Mouse (Mus musculus) B cell, adult (primary cell): ENCODE measurements around the gene Mettl6. TPM values are rescaled to one million over a fixed set of nuclear protein-coding genes. Genes with fewer than 3 reads are reported as not detected.

Experiments used
- total RNA-seq: library from RNA; stranded (reverse); gene quantifications from 4 replicates; pipeline ENCODE4 v1.2.4, GENCODE M21; 2023; ENCODE audit not compliant: inconsistent age

Mettl6 gene
- 35.6 to 43.9 TPM (median 40.2 TPM) in 4 replicates for total RNA-seq

DNA sequence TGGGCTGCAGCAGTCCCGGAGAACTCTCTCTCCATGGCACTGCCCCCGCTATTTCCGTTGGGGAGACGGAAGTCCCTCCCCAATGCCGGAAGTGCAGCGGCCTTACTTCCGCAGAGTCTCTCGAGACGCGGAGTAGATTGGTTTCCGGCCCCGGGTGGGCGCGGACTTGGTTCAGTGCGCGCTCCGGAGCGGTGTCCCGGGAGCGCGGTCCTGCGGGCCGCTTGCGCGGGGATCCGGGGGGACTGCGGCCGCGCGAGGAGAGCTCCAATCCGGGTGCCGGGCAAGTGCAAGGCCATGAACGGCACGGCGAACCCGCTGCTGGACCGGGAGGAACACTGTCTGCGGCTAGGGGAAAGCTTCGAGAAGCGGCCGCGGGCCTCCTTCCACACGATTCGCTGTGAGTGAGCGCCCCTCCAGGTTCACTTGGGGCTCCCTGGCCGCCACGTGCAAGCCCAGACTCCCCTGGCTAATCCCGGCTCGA, at the start of gene Mettl6:
TSS of gene Mettl6 (minus strand) at position 66 of the 481 bp plus-strand sequence.

DNA sequence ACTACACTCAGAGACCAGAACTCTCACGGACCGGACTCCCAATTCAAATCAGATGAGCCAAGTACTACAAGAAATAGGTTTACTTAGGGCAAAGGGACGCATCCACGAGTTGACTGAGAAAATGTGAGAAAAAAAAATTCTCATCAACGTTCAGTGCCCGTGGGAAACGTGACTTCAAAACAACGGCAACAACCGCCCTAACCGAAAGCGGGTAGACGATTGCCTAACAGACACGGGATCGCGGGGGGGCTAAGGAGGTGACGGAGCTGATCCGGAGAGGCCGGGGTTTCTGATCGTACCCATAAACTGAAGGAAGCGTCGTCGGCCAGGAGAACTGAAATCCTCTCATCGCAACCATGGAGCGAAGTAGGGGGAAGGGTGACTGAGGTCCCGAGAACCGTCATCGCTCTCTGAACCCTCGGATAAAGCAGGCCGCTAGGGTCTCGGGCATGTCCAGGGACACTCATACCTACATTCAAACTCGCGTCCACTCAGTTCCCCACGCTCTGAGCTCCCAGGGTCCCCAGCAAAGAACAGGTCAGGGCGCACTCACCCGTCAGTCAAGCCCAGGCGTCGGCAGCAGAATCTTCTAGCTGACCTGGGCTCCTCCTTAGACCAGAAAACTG, 378 bp downstream of the Mettl6 start, which contains the start of gene Eaf1:
TSS of gene Eaf1 (plus strand) at position 51 of the 626 bp plus-strand sequence.

DNA sequence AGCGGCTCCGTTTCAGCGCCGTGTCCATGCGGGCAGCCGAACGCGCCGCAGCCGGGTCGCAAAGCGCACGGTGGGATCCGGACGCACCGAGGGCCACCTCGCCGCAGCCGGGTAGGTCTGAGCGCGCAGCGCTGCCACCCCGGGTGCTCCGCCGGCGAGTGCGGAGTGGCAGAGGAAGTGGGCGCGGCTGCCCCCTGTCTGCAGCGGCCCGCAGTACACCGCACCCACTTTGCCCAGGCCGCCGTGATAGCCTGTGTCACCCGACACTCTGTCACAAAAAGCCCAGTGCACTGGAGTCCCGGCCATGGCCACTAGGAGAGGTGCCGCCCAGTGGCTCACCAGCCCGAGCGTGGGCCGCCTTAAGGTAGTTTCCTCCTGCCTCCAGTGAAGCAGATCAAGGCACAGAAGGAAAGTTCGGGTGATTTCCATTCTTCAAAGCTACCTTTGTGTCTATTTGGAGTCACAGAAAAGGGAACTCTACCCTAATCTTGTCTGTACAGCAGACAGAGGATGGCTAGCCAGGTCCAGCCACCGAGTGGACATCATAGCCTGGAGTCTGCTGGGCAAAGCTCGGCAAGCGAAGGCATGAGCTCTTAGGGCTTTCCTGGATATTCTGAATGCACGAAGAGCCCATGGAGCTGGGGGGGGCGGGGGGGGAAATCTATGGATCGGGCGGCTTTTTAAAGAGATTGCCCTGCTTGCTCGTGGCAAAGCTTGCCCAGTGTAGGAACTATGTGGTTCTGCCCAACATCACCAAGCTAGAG, 58.7 kb downstream of the Mettl6 start, which contains the start of gene Sh3bp5:
TSS of gene Sh3bp5 (minus strand) at position 149 of the 764 bp plus-strand sequence.

Other genes starting within 250 kb of the Mettl6 start
- gene Phf7, start 243.7 kb downstream of the Mettl6 start, total RNA-seq: 13.3 to 16.2 TPM (median 15.3 TPM) in 4 replicates
- gene Bap1, start 243.6 kb downstream of the Mettl6 start, total RNA-seq: 117 to 125 TPM (median 123 TPM) in 4 replicates
- 0.15 to 0.36 TPM (median 0.24 TPM) in 4 replicates for gene Dnah1, start 171.1 kb downstream of the Mettl6 start, total RNA-seq
- 47.8 to 54.0 TPM (median 51.6 TPM) in 4 replicates for gene Capn7, start 158.4 kb downstream of the Mettl6 start, total RNA-seq
- 263 to 304 TPM (median 276 TPM) in 4 replicates for gene Sh3bp5, start 59.0 kb downstream of the Mettl6 start, total RNA-seq
- 33.2 to 41.6 TPM (median 35.5 TPM) in 4 replicates for gene Eaf1, start 641 bp downstream of the Mettl6 start, total RNA-seq
- gene Colq, start 96.3 kb upstream of the Mettl6 start, total RNA-seq: 3.6 to 5.0 TPM (median 4.3 TPM) in 4 replicates
- 0.45 TPM in 1 of 4 replicates, not detected in the others for gene Gm49387, start 145.8 kb upstream of the Mettl6 start, total RNA-seq
- gene Btd, start 146.0 kb upstream of the Mettl6 start, total RNA-seq: 12.0 to 14.3 TPM (median 13.5 TPM) in 4 replicates
- gene Hacl1, start 146.2 kb upstream of the Mettl6 start, total RNA-seq: 6.2 to 12.6 TPM (median 7.8 TPM) in 4 replicates